Mouse (Mus musculus): ENCODE data around the gene Hint3.

Hint3 gene

DNA sequence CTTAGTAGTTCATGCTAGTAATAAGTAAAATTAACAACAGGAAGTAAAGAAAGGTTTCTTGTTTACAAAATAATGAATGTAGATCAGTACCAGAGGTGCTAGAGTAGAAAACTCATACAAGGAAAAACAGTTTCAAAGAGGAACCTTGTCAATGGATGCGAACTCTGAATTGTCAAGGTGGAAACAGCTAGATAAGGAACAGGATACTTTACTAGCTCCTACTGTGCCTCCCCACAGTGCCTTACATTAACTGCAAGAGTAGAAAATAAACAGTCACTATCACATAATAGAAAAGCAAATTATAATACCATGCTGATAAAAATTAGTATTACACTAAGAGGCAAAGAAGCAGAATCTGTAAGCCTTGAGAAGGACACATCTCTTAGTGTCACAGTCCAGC lies 43.7 kb downstream of the Hint3 start:
- no peak for DNase-seq

DNA sequence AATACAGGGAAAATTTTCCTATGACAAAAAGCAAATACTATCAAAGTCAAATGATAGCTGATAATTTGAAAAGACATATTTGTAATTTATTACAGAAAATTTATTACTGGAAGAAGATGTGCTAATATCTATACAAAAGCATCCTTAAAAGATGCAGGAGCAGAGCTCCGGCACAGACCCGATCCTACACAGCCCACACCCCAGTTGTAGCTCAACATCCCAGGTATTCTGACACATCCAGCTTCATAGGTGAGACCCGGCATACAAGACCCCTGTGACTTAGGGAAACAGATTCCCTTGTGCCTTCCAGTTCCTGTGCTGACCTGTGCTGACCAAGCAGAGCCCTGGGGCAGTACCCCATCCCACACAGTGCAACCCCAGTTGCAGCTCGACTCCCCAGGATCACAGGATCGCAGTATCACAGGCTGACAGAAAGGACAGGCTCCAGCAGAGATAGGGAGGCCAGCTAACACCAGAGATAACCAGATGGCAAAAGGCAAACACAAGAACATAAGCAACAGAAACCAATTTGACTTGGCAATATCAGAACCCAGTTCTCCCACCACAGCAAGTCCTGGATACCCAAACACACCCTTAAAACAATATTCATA lies 51.7 kb downstream of the Hint3 start:
- DNase-seq, result no peak

DNA sequence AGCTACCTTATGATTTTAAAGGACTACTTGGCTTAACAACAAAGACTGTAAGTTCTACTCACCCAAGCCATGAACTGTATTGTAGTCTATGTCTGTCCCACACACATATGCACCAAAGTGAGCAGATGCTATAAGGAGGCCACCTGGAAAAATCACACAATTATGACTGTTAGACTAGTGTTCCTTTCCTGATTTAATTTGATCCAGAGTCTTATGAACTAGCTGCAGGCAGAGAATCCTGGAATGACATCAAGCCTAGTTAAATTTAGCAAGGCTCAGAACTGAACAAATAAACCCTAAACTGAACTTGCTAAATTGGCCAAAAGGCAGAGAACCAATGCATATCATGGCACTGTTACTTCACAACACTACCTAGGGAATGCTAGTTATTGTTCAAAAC lies 63.1 kb downstream of the Hint3 start:
- no peak for DNase-seq

DNA sequence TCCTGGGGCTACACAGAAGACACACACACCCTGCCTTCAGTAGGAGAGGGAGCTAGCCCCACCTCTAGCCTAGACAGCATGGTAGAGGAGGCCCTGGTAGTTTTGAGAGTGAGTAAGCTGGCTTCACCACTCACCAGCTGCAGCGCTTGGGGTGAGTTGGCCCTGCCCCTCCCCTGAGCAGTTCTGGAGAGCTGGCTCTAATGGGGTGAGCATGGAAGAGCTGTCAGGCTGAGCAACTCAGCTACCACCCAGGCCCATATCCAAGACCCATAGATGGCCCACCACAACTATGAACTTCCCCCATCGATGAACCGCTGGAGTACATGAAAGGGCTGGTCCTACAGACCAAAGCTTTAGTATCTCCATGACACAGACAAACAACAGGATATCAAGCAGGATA lies 64.8 kb downstream of the Hint3 start:
- no peak for DNase-seq
